Mouse (Mus musculus): ENCODE data around the gene Nectin2.
A peak's percentile ranks its signal among the peaks of the same experiment; 100 is the strongest.

Gene Nectin2

DNA sequence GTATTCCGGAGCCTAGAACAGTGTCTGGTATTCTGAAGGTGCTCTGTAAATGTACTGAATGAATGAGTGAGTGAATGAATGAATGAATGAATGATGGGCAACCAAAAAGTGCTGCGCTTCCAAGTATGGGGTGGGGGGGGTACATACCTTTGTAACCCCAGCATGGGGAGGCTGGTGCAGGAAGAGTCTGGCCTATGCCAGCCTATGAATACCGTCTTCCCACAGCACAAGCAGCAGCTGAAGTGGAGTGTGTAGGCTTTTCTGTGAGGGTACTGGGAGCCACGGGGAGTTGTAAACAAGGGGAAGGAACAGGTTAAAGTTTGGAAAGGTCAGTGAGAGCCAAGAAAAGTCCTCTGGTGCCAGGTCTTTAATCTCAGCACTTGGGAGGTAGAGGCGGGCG is 6.5 kb downstream of the Nectin2 start:
- DNase-seq (ENCODE audit: low spot score), result no peak

DNA sequence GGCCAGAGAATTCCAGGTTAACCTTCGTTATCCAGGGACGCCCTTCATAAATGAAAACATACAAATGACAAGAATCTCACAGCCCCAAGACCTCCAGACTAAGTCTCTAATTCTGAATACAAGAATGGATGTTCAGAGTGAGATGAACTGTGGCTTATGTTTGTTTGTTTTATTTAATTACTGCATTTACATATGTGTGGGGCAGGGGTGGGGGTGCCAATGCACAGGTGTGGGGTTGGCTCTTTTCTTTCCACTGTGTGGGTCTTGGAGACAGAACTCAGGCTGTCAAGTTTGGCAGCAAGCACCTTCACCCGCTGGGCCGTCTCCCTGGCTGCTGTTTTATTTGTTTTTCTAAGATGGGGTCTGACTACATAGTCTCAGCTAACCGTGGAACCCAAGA is 7.8 kb downstream of the Nectin2 start:
- no peak for DNase-seq (ENCODE audit: low spot score)

DNA sequence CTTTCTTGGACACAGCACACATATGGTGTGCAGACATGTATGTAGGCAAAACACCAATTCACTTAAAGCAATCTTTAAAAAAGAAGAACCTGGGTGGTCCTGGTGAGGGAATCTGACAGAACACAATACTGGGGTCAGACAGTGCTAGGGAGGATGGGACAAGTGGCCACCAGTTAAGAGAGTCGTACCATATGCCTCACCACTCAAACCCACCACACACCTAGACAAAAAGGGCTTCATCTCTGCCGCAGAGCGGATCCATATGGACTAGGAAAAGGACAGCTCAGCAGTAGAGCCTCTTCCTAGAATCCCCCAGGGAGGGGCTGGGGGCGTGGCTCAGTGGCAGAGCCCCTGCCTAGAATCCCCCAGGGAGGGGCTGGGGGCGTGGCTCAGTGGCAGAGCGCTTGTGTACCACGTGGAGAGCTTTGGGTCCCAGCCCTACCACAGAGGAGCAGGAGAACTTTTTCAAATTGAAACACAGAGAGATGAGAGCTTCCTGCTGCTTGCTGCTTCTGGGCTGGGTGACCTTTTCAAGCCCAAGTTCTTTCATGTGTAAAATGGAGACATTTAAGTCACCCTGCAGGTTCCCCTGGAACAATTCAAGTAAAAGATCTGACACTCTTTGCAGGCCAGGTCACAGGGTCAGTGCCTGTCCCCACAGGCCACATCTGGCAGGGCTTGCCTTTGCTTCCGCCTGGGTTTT is 8.8 kb downstream of the Nectin2 start:
- DNase-seq (ENCODE audit: low spot score), result peak; percentile 69

DNA sequence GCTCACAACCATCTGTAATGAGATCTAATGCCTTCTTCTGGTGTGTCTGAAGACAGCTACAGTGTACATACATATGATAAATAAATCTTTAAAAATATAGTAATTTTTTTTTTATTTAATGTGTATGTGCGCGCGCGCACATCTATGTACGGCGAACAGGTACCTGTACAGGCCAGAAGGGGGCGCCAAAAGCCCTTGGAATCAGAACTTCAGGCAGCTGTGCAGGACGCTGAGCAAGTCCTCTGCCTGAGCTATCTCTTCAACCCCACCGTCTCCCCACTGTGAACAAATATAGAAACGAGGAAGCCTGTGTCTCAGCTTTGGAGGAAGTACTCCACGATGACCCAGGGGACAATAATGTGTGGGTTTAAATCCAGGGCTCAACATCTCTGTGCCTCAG is 10.0 kb downstream of the Nectin2 start:
- peak; percentile 66 for DNase-seq (ENCODE audit: low spot score)

DNA sequence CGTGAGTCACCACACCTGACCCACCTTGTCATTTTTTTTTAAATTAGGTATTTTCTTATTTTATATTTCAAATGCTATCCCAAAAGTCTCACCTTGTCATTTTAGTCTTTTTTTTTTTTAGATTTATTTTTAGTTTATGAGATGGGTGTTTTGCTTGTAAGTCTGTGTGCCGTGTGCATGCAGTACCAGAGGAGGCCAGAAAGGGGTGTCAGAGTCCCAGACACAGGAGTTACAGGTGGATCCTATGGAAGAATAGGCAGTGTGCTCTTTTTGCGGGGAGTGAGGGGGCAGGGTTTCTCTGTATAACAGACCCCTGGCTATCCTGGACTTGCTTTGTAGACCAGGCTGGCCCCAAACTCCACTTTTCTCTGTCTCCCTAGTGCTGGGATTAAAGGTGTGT is 11.5 kb downstream of the Nectin2 start:
- no peak for DNase-seq (ENCODE audit: low spot score)

DNA sequence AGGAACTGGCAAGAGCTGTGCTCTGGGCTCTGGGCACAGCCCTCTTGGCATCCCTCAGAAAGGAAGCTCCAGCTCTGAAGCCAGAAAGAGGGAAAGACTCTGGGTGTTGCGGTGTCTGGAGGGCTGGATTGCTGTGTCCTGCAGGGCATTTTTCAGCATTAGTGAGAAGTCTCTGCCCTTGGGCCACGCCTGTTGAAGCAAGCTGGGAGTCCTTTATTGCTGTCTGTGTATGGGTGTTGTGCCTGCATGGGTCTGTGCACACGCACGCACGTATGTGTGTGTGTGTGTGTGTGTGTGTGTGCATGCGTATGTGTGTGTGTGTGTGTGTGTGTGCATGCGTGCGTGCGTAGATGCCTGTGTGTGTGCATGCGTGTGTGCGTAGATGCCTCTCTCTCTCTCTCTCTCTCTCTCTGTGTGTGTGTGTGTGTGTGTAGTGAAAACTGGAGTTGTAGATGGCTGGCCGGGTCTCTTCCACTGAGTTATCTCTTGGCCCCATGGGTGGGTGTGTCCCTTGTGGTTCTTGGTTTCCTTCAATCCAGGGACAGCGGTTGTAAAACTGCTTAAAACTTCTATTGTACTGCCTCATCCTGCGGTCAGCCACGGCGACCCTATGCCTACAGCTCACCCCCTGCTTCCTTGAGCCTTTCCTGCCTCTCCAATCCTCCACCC is 13.8 kb downstream of the Nectin2 start:
- no peak for DNase-seq (ENCODE audit: low spot score)

DNA sequence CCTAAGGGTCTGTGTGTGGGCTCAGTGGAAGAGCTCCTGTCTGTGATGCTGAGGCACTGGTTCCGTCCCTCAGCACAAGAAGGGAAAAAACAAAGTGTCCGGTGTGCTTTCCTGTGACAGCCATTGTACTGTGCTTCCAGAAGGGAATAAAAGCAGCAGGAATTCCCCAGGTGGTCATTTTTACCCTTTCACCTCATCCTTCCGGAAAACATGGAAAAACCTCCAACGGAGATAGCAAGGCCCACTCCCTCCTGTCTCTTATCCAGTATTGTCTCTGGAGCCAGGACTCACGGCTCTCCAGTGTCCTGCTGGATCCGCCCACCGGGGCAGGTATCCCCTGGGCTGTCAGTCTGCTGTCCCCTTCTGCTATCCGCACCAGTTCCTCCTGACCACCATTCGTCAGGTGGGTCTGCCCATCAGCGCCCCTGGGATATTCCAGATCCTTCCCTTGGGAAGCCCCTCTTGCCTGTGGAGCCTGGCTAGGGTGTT is 16.1 kb downstream of the Nectin2 start:
- DNase-seq (ENCODE audit: low spot score), result no peak

DNA sequence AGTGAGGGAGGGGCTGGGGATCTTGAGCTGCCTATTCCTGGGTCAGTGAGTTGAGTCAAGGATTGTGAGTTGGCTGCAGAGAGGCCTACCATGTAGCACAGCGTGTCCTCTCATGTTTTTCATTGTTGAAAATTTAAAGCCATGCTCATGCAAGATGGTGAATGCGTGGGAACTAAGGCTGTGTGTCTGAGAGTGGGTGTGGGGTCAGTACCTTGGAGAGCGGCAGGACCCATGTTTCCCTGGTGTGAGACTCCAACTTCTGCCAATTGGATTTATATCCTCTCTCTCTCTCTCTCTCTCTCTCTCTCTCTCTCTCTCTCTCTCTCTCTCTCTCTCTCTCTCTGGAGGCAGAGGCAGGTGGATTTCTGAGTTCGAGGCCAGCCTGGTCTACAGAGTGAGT is 23.7 kb downstream of the Nectin2 start:
- no peak for DNase-seq (ENCODE audit: low spot score)

DNA sequence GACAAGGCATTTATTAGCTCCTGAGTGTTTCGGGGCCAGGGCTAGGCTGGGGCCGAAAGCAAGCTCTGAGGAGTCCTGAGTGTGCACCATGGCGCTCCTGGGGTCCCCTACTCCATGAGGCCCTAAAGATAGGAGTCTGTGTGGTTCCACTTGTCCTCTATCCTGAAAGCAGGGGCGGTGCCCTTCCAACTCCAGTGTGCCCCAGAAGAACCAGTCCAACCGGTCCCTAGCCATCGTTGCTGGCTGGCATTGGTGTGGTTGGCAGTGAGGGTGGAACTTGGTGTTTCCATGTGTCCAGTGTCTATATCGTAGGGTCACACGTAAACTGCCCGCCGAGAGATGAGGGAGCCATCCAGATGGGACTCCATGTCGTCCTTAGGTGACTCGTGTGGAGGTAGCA is 26.1 kb downstream of the Nectin2 start:
- DNase-seq (ENCODE audit: low spot score), result no peak

DNA sequence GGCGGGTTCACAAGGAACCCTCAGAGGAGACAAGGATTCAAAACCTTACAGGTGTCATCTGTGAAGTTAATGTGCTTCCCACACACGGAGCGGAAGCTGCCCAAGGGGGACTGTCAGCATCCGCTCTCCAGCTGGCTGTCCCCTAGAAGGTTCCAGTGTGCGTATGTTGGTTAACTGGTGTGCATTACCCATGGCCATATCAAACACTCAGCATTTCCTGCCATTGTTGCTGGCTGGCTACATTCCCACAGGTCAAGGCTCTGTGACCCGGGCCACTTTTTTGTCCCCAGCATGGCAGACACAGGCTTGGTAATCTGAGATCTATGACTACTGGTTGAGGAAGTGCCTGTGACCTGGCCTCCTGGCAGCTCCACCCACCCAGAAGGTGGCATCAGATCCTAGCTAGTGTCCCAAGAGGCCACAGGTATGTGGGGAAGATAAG is 27.5 kb downstream of the Nectin2 start:
- no peak for DNase-seq (ENCODE audit: low spot score)

DNA sequence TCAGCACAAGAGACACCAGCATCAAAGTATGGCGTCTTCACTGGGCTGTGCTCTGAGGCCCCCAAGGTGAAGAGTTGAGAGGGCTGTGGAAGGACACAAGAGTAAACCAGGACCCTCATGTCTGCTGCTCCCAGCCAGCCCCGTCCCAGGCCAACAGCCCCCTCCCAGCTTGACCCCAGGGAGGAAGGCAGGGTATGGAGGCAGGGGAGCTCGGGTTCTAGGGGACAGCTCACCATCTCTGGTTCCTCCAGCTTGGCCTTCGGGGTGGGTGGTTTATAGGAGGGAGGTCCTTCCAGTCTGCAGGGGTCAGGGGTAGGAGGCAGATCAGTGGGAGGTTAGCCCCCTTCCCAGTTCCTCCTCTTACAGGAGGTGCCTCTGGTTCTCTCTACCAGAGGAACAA is 31.1 kb downstream of the Nectin2 start:
- DNase-seq (ENCODE audit: low spot score), result no peak

DNA sequence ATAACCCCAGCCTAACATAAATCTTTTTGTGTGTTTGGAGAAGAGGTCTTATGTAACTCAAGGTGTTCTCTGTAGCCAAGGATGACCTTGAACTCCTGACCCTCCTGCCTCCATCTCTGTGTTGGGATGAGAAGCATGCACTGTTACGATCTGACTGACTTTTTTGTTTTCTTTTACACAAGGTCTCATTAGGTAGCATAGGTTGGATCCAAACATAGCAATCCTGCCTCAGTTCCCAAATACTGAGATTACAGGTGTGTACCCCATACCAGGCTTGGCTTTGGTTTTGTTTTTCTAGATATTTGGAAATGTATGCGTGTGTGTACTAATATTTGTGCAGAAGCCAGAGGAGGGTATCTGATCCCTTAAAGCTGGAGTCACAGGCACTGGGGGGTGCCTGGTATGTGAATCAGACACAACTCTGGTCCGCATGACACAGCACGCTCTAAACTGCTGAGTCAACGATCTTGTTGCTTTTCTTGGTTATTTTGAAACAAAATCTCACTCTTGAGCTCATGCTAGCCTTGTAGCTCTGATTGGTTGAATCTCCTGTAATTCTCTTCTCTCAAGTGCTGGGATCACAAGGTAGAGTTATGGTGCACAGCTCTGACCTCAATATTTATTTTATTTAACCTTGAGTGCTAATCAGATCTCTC is 31.9 kb downstream of the Nectin2 start:
- no peak for DNase-seq (ENCODE audit: low spot score)

DNA sequence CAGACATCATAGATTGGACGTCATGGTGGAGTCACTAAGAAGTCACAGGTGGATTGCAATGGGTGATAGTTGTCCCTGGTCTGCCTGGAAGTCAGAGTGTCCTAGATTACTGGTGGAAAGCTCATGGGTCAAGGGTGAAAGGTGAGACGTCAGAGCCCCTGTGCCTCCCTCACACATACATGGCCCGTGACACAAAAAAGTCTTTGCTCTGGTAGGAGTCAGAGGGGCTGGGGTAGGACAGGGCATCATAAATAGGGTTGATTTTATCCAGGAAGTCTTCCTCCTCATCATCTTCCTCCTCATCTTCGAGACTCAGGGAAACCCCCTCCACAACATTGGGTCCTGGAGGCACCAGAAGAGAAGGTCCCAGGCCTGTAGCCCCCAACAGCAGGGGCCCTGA is 32.9 kb downstream of the Nectin2 start:
- DNase-seq (ENCODE audit: low spot score), result no peak

DNA sequence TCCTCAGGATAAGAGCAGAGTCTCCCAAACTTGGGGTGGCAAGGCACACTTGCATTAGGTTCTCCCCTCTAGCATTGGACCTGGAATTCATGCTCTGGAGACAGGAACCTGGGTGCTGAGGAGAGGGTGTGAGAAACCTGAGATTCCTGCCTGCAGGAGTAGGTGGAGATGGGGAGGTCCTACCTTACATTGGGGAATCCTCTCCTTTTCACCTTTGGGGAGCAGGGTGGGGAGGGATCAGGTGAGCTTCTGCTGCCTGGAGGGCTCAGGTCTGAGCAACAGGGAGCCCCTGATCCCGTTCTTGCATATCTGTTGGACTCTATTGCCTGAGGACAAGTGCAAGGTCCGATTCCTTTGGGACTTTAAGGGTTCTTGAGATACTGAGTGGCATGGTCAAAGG is 33.5 kb downstream of the Nectin2 start:
- DNase-seq (ENCODE audit: low spot score), result no peak

DNA sequence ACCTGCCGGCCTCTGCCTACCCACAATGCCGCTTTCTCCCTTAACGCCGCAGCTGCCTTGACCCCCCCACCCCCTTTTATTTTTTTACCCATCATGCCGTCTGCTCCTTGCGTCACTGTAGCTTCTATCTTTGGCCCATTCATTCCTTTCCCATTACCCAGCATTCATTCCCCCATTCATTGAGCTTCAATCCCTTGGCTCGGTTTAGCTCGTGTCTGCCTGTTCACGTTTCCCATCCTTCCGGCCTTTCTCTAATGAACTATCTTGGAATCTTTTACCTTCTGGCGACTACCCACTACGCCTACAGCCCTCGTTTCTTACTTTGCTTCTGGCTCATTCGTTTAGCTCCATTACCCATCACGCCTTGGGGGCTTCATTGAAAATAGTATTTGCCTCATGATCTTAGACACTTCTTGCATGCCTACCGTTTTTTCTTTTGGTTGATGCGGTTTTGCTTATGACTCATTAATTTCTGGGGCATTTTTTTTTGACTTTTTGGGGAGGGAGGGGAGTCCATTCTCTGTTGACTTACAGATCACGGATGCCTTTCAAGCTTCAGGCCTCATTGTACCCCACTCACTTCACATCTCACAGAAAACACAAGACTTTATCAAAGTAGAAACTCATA is 34.1 kb downstream of the Nectin2 start:
- DNase-seq (ENCODE audit: low spot score), result no peak

DNA sequence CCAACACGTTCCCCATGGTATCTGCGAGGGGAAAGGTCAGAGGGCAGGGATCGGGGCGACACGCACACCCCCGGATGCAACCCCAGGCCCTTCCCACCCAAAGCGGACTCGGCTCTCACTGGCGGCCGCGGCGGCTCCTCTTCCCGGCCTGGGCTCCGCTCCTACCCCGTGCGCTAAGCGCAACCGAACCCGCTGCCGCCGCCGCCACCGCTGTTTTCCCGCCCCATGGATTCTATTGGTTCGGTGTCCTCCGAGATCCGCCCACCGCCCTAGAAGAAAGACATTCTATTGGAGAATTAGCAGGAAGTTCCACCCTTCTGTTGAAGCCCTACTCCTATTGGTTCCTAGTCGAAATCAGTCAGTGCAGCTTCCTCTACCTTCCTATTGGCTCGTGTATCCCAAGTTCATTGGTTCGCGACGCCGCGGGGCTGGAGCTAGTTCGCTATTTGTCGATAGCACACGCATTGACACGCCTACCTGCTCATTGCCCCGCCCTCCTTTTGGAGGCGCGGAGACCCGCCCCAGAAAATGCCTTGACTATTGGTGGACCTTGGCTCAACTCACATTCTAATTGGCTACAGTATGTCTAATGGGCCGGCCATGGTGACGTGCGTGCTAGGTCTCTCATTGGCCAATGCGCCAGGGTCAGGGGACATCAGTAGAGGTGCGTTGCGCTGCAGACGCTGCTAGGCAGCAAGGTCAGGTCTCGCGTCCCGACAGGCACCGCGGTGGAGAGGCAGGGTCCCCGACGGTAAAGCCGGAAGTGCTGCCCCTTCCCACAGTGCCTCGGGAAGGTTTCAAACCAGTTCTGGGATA is 34.8 kb downstream of the Nectin2 start, which contains the start of gene Tomm40:
TSS of gene Tomm40 (minus strand) at position 200 of the 816 bp plus-strand sequence.
- peak; percentile 99 for DNase-seq (ENCODE audit: low spot score)

DNA sequence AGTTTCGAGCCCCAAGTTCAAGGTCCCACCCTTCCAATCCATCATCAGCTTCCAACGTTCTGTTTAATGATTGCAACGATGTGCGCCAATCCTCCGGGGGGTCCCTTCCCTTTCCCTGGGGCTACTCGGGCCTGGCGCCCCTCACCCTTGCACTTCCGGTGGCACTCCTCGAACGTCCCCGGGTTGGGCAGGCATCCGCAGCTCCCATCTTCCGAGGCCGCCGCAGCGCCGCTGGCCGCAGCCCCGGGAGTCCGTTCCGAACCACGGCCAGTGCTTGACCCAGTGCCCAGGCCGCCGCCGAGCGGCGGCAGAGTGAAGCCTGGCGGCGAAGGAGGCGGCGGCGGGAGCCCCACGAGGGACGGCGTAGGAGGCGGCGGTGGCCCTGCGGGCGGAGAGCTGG is 35.4 kb downstream of the Nectin2 start:
- no peak for DNase-seq (ENCODE audit: low spot score)

DNA sequence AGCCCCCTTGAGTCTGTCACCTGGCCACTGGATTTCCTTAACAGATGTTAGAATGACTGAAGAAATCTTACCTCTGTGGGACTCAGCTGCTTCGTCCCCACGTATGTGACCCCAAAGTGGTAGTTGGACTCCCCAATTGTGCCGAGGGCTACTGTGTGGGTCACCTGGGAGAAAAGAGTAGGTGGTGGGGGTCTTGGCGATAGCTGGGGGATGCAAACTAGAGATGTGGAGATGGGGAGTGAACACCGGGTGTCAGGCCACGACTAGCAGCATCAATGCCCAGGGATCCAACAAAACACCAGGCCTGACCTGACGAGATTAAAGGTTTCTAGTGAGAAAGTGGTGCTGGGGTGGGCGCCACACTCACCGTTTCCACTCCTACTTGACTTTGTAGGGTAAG is 36.7 kb downstream of the Nectin2 start:
- no peak for DNase-seq (ENCODE audit: low spot score)

DNA sequence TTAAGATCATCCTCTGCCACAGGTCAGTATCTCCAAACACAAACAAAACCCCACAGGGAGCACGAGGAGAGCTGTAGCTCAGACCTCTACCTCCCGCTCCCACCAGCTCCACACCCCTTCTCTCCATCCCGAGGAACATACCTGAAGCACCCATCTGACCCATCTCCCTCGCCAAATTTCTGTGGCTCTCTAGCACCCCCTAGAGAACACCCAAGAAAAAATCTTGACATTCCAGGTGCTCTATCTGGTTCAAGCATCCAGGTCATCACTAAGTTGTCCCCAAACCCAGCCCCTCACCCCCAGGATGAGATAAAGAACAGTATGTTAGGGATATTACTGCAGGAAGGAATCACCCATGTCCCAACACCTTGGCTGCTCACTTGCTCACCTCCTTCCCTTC is 37.1 kb downstream of the Nectin2 start:
- DNase-seq (ENCODE audit: low spot score), result no peak

DNA sequence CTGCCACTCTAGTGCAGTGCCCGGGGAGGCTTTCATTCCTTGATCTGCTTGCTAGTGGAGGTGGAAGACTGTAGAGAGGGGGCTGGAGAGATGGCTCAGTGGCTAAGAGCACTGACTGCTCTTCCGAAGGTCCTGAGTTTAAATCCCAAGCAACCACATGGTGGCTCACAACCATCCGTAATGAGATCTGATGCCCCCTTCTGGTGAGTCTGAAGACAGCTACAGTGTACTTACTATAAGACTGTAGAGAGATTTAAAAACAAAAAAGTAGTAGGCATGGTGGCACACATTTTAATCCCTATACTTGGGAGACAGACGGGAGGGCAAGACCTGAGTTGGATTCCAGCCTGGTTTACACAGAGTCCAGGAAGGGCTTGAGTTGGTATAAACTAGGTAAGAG is 37.9 kb downstream of the Nectin2 start:
- DNase-seq (ENCODE audit: low spot score), result no peak

DNA sequence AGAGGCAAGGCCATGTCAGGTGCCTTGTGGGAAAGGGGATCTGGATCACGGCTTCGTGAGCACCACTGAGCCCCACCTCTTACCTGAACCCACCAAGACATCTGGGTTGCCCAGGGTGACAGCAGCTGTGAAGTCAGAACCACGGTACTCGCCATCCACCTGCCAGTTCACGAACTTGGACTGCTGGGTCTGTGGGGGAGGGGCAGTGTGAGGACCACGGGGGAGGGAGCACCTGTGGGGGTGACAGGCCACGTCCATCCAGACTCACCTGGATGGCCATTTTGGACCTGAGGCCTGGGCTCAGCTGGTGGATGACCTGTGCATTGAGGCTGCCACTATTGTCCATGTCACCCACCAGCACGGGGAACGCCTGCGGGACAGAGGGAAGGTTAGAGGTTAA is 39.6 kb downstream of the Nectin2 start:
- DNase-seq (ENCODE audit: low spot score), result peak; percentile 64

DNA sequence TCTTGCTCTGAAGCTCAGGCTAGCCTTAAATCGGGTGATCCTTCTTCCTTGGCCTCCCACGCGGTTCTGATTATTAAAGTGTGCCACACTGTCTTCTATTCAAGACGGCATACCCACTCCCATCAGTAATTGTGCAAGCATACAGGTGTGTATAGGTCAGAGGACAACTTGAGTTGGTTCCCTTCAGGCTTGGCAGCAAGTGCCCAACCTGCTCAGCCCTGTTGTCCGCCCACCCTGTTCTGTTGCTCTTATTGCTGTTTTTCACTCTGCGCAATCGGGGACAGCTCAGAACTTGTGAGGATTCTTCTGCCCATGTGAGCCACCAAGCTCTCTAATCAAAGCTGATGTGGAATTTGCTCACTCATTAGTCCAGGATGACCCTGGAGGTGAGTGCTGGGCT is 45.0 kb downstream of the Nectin2 start:
- DNase-seq (ENCODE audit: low spot score), result no peak
